Mouse (Mus musculus): Measurements from ENCODE around the gene Duox1. TPM values are rescaled to one million over a fixed set of nuclear protein-coding genes. Genes with fewer than 3 reads are reported as not detected.

The Duox1 gene
- total and polyA plus RNA-seq, 2 experiments from 2014 or later = 0.16 to 0.33 TPM

DNA sequence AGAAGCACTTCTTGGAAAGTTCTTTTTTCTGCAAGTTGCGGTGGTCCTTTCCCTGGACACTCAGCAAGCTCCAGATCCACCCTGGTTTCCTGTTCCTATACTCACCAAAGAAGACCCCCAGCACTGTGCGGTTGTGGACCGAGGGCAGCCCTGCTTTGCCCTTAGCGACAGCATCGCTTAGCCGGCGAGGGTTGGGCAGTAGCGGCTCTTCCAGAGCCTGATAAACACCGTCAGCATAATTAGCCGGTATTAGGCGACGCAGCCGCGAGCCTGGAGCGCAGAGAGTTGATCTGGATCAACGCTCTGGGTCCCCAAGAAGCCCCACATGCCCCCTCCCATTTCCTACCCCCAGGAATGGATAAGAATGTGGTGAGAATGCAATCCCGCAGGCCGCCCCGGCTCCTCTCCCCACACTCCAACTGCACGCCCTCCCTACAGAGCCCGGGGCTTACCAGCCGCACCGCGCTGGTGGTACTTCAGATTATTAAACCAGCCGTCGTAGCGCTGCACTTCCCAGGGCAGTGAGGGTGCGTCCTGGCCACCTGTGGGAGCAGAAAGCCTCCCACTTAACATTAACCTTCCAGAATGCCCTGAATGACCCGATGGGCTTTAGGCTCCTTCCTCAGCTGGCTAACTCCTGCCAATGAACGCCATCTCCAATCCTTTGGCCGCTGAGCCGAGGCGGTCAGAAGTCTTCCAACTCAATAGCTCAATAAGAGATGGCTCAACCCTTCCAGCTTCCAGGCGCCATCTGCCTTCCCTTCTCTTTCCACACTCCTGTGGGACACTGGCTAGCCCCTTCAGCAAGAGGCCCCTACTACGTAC lies 18.0 kb upstream of the Duox1 start:
- no peak for DNase-seq (ENCODE audit: low spot score)
- no peak overlapping the region for H3K27ac ChIP-seq (ENCODE audit: low read depth, low read length)

DNA sequence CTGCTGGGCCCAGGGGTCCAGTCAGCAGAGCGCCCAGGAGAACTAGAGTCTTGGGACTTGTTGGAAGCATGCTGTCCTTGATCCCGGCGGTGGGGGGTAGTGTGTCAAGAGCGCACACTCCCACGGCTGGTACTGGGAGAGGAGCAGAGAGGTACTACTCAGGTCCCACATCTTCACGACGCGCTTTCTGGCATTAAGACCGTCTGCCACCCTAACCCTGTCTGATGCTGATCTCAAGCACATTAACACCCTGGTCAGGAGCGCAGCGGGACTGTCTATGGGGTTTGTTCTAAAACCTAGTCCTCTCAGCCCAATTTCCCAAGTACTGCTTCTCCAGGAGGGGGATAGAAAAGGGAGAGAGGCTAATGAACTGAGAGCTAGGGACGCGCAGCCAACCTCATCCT lies 17.4 kb upstream of the Duox1 start, which contains the start of gene Duox2:
Gene Duox2, minus strand, starts transcription at position 354 of the 404 bp plus-strand sequence.
- Histone ChIP-seq H3K27ac (ENCODE audit: low read depth, low read length) (no peak within 1 kb of the TSS), H3K9ac (replicated peaks; ENCODE audit: low read length, poor library complexity, severe bottlenecking) (0 out of 2 replicates have a peak within 1 kb of the TSS, but pooled peaks have one; percentile 24), H3K4me3 (ENCODE audit: low read depth, low read length) (peak within 1 kb of the TSS; percentile 27), H3K4me1 (ENCODE audit: insufficient read depth, low read length) (peaks cover 20% of the 10 kb centered on the region), H3K9me3 (ENCODE audit: low read length) (no peaks in the 10 kb centered on the region), H3K27me3 (ENCODE audit: insufficient read depth, low read length) (peaks cover 62% of the 10 kb centered on the region), H3K4me2 (ENCODE audit: low read depth, low read length, poor library complexity, severe bottlenecking) (peak within 1 kb of the TSS; percentile 48), H3K36me3 (ENCODE audit: insufficient read depth, low read length) (no peaks in the 10 kb centered on the region)
- DNase-seq (ENCODE audit: low spot score) (no peak), ATAC-seq (ENCODE audit: low FRiP score) (no peak)
- TF ChIP-seq CTCF (IDR thresholded peaks at IDR 0.05) = no peak
- WGBS = 1% methylated on average over 13 of the region's 13 CpGs

More for the DNA sequence above, 18.0 kb upstream of the Duox1 start:
- H3K4me3 ChIP-seq (ENCODE audit: low read depth, low read length) = peak overlapping the region; percentile 20
- H3K4me1 ChIP-seq (ENCODE audit: insufficient read depth, low read length) = peaks cover 20% of the 10 kb centered on the region
- under 1% methylated on average over 35 of the region's 35 CpGs for WGBS
- H3K9me3 ChIP-seq (ENCODE audit: low read length) = no peaks in the 10 kb centered on the region
- no peak for TF ChIP-seq CTCF (IDR thresholded peaks at IDR 0.05)
- ATAC-seq (ENCODE audit: low FRiP score) = no peak
- no peak overlapping the region for H3K9ac ChIP-seq (replicated peaks; ENCODE audit: low read length, poor library complexity, severe bottlenecking)
- H3K36me3 ChIP-seq (ENCODE audit: insufficient read depth, low read length) = no peaks in the 10 kb centered on the region
- H3K27me3 ChIP-seq (ENCODE audit: insufficient read depth, low read length) = peaks cover 62% of the 10 kb centered on the region
- peak overlapping the region; percentile 48 for H3K4me2 ChIP-seq (ENCODE audit: low read depth, low read length, poor library complexity, severe bottlenecking)

DNA sequence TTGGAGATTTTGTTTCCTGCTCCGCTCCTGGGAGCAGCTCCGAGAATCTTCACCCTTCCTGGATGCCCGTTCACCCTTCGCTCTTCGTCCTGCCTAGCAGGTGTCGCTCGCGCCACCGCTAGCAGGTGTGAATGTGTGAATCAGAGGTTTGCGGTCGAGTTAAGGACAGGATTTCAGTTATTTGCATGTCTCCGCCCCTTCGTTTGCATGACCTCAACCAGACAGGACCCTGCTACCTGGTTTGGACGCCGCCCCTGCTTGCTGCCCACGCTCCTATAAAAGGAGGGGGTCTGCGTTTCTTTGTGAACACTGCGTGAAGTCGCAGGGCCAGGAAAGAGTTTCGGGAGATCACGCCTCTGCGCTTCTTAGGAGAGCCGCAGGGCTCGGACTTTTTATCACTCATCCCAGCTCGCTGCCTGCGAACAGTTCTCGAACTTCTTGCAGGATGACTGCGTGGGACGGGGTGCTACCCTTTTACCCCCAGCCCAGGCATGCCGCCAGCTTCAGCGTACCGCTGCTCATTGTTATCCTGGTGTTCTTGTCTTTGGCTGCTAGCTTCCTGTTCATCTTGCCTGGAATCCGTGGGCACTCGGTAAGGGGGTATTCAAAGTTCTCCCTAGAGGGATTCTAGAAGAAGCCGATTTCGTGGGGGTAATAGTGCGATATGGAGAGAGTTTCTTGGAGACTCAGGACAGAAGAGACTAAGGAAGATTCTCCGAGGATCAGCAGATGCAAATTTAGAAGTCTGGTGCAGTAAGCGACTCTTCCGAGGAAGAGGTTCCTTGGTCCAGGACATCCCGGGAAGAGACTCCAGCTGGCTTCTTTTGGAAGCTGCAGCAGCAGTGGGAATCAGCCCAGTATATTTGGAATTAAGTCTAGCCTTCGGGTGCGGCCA lies 16.6 kb upstream of the Duox1 start, which contains the start of gene Duoxa2:
Gene Duoxa2, plus strand, starts transcription at position 305 of the 895 bp plus-strand sequence.
- Histone ChIP-seq H3K27me3 (ENCODE audit: insufficient read depth, low read length) (peaks cover 62% of the 10 kb centered on the region), H3K9ac (replicated peaks; ENCODE audit: low read length, poor library complexity, severe bottlenecking) (0 out of 2 replicates have a peak within 1 kb of the TSS, but pooled peaks have one; percentile 24), H3K27ac (ENCODE audit: low read depth, low read length) (no peak within 1 kb of the TSS), H3K4me2 (ENCODE audit: low read depth, low read length, poor library complexity, severe bottlenecking) (peak within 1 kb of the TSS; percentile 48), H3K9me3 (ENCODE audit: low read length) (no peaks in the 10 kb centered on the region), H3K36me3 (ENCODE audit: insufficient read depth, low read length) (no peaks in the 10 kb centered on the region), H3K4me1 (ENCODE audit: insufficient read depth, low read length) (peaks cover 20% of the 10 kb centered on the region), H3K4me3 (ENCODE audit: low read depth, low read length) (peak within 1 kb of the TSS; percentile 27)
- DNase-seq (ENCODE audit: low spot score) (no peak), ATAC-seq (ENCODE audit: low FRiP score) (no peak)
- 1% methylated on average over 43 of the region's 43 CpGs for WGBS
- TF ChIP-seq CTCF (IDR thresholded peaks at IDR 0.05) = no peak

DNA sequence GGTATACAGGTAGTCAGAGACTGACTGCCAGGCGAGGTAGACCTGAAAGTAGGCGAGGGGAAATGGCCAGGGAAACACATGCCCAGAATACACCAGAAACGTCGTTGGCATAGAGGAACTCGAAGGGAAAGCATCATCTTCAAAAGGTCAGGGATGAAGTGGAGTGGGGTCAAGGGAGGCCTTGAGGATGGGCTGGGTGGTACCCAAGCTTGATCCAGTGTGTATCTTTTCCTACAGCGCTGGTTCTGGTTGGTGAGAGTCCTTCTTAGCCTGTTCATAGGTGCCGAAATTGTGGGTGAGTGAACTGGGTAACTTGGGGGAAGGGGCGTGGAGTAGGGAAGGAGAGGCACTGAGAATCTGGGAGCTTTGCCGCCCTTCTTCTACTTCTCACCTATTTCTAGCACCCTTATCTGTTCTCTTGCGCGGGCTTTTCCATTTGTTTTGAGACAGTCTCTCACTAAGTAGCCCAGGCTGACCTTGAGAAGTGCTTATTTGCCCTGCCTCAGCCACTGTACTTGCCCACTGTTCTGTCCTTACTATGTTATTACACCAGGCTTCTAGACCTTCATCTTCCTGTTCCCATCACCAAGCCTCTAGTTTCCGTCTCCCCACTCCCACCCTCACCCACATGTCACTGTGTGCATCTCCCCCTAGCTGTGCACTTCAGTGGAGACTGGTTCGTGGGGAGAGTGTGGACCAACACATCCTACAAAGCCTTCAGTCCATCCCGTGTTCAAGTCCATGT lies 15.4 kb upstream of the Duox1 start:
- Histone ChIP-seq H3K9me3 (ENCODE audit: low read length) (no peaks in the 10 kb centered on the region), H3K4me1 (ENCODE audit: insufficient read depth, low read length) (peaks cover 20% of the 10 kb centered on the region), H3K9ac (replicated peaks; ENCODE audit: low read length, poor library complexity, severe bottlenecking) (no peak overlapping the region), H3K4me2 (ENCODE audit: low read depth, low read length, poor library complexity, severe bottlenecking) (no peak overlapping the region), H3K27me3 (ENCODE audit: insufficient read depth, low read length) (peaks cover 58% of the 10 kb centered on the region), H3K36me3 (ENCODE audit: insufficient read depth, low read length) (no peaks in the 10 kb centered on the region), H3K27ac (ENCODE audit: low read depth, low read length) (no peak overlapping the region), H3K4me3 (ENCODE audit: low read depth, low read length) (no peak overlapping the region)
- DNase-seq (ENCODE audit: low spot score) (no peak), ATAC-seq (ENCODE audit: low FRiP score) (no peak)
- no peak for TF ChIP-seq CTCF (IDR thresholded peaks at IDR 0.05)
- WGBS = 12% methylated on average over 14 of the region's 14 CpGs

DNA sequence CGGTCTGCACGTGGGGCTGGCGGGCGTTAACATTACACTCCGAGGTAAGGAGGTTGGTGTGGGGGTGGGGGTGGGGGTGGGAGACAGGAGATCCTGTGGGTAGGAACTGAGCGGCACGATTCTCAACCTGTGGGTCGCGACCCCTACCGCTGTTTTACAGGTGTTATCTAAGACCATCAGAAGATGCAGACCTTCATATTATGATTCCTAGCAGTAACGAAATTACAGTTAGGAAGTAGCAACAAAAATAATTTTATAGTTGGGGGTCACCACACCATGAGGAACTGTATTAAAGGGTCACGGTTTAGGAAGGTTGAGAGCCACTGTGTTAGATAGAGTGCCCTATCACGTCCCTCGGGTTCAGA lies 14.8 kb upstream of the Duox1 start:
- no peak for ATAC-seq (ENCODE audit: low FRiP score)
- 5% methylated on average over 14 of the region's 14 CpGs for WGBS
- Histone ChIP-seq H3K9ac (replicated peaks; ENCODE audit: low read length, poor library complexity, severe bottlenecking) (no peak overlapping the region), H3K27me3 (ENCODE audit: insufficient read depth, low read length) (peaks cover 58% of the 10 kb centered on the region), H3K4me3 (ENCODE audit: low read depth, low read length) (peak overlapping the region; percentile 39; the same call in 1 of the 2 replicates), H3K4me1 (ENCODE audit: insufficient read depth, low read length) (peaks cover 20% of the 10 kb centered on the region), H3K4me2 (ENCODE audit: low read depth, low read length, poor library complexity, severe bottlenecking) (peak overlapping the region; percentile 74), H3K9me3 (ENCODE audit: low read length) (no peaks in the 10 kb centered on the region), H3K27ac (ENCODE audit: low read depth, low read length) (no peak overlapping the region), H3K36me3 (ENCODE audit: insufficient read depth, low read length) (no peaks in the 10 kb centered on the region)
- DNase-seq (ENCODE audit: low spot score) = no peak
- TF ChIP-seq CTCF (IDR thresholded peaks at IDR 0.05) = no peak

Data from midbrain, postnatal 0 days (tissue).